Mouse (Mus musculus) gastrocnemius, postnatal 25 days (tissue): ENCODE measurements around the gene Gm10277. TPM values are rescaled to one million over a fixed set of nuclear protein-coding genes. Genes with fewer than 3 reads are reported as not detected.

Experiments
- DNase-seq: peaks from one replicate; pipeline ENCODE4 v3.0.0; 2022
- long read RNA-seq, 2 experiments: library from polyadenylated mRNA; stranded (forward); transcript quantifications; one replicate each; pipeline ENCODE4 v2.0.0; 2021
- total RNA-seq, 2 experiments: library from RNA; stranded (reverse); gene quantifications; 1 replicate in 1 of 2; 2 replicates in 1 of 2; pipeline ENCODE4 v1.2.3; 2021

Gm10277 gene
- not detected for total RNA-seq
- long read RNA-seq, experiment 1, result 0 reads
- long read RNA-seq, experiment 2, result 0 reads

DNA sequence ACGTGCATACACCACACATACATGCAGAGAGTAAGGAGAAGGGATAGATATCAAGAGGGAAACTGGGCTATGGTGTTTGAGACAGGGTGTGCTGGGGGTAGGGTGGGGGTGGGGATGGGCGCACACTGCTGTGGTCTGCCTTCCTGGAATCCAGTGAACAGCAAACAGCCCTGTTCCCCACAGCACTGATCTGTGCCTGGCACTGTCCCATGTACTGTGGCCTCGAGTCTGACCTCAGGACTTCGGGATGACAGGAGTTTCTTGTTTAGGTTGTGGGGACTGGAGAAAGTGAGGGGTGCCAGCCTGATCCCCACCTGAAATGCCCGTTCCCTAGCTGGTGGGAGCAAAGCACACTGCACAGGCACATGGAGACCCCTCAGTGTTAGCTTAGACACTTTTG, at the start of gene Gm10277:
Gene Gm10277, minus strand, starts transcription at position 41 of the 400 bp plus-strand sequence.
- no peak for DNase-seq

DNA sequence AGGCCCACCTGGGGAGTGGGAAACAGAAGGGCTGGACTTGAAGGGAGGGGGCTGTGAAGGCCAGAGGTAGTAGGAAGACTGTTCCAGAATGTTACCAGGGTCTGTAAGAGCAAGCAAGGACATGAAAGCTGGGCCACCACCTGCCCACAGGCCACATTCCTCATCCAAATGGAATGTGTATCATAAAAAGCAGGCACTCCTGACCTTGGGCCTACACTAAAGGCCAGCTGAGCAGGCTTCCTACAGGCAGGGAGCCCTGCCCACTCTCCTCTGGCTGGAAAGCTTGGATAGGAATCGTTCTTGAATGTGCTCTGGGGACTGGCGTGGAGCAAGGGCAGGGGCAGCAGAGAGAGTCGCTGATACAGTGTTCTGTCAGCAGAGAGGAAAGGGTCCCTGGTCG, 49.2 kb upstream of the Gm10277 start:
- no peak for DNase-seq

- no peak for DNase-seq
Observed at GRCm38 (mm10) chr11:77836290-77836689, 48.7 kb upstream of the Gm10277 start.

- no peak for DNase-seq
Observed at GRCm38 (mm10) chr11:77835109-77835508, 47.6 kb upstream of the Gm10277 start.

GRCm38 (mm10) chr11:77832541-77832940, 45.0 kb upstream of the Gm10277 start:
- DNase-seq, result no peak

GRCm38 (mm10) chr11:77830875-77831274, 43.3 kb upstream of the Gm10277 start:
- no peak for DNase-seq

GRCm38 (mm10) chr11:77829043-77829841, 41.7 kb upstream of the Gm10277 start:
- no peak for DNase-seq

- DNase-seq, result no peak
Observed at GRCm38 (mm10) chr11:77828163-77828562, 40.6 kb upstream of the Gm10277 start.

DNA sequence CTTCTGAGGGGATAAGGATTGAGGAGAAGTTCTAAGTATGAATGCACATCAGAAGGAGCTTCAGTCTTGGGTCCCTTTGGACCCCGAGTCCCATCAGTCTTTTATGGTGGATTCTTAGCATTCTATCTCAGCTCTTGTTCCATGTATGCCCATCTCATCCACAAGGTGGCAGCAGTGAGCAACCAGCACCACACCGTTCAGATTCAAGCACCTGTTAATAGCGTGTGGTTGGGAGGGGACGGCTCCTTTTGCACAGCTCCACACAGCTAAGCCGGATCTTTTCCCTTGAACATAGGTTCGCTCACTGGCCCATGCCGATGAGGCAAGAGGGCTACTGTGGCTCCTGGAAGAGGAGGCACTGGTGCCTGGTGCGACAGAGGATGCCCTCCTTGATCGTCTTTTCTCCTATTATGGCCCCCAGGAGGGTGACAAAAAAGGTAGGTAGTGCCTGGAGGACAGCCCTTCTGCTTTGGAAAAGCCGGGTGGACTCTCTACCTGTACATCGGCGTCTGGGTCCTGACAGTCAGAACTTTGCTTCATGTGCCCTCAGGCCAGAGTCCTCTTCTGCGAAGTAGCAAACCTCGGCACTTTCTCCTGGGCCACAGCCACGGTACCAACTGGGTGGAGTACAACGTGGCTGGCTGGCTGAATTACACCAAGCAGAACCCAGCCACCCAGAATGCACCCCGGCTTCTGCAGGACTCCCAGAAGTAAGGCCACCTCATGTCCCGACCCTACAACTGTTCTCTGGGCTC, 39.9 kb upstream of the Gm10277 start:
- no peak for DNase-seq

DNA sequence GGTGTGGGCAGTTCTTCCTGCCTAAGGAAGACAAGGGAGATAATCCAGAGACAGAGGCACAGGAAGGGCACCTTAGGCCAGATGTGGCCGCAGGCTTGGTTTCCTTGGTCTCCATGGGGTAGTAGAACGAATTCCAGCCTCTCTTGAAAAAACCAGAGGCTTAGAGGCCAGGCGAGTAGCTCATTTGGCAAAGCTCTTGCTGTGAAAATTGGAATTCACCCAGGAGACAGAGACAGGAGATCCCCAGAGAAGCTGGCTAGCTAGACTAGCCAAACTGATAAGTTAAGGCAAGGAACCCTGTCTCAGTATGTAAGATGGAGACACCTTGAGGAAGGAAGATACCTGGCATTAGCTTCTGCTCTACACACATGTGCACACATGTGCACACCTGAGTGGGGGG, 38.8 kb upstream of the Gm10277 start:
- no peak for DNase-seq

- DNase-seq, result peak; percentile 44
Observed at GRCm38 (mm10) chr11:77825853-77826252, 38.3 kb upstream of the Gm10277 start.

- DNase-seq, result no peak
Observed at GRCm38 (mm10) chr11:77822781-77823180, 35.2 kb upstream of the Gm10277 start.

- DNase-seq, result no peak
Observed at GRCm38 (mm10) chr11:77821648-77822047, 34.1 kb upstream of the Gm10277 start.

GRCm38 (mm10) chr11:77816003-77816402, 28.5 kb upstream of the Gm10277 start:
- DNase-seq, result peak; percentile 73

GRCm38 (mm10) chr11:77813969-77814368, 26.4 kb upstream of the Gm10277 start:
- peak; percentile 82 for DNase-seq

GRCm38 (mm10) chr11:77810018-77810417, 22.5 kb upstream of the Gm10277 start:
- no peak for DNase-seq

- no peak for DNase-seq
Observed at GRCm38 (mm10) chr11:77809215-77809614, 21.7 kb upstream of the Gm10277 start.

DNA sequence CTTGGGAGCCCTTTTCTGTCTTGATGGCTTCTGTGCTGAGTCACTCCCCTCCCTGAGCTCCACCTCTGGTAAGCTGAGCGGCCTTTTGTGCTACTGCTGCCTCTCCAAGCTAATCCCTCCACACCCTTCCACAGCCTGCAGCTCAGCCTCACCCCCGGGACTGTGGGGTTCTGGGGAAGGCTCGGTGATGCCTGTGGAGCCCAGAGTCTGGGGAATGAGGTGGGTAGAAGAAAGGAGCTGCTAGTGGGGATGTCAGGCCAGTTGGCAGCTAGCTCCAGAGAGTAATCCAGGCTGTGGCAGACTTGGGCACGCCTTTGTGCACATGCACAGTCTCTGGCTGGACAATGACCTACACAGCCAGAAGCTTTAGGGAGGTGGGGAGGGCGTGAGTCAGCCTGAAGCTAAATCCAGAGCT, 20.5 kb upstream of the Gm10277 start:
- DNase-seq, result peak; percentile 58

DNA sequence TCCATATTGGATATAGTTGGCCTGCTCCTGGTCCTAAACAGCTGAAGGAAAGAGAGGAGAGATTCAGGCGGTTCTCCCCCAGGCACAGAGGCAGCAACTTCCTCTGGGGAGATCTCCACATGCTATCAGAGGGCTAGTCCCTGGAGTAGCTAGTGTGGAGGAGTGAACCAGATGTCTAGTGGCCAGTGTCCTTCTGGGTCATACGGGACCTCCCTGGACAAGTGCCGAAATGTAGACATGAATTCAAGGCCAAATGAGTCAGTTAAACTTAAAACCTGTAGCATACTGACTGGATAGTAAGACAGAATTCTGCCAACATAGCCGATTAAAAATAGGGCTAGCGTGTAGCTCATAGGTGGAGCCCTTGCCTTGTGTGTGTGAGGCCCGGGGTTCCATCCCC, 19.3 kb upstream of the Gm10277 start:
- no peak for DNase-seq

GRCm38 (mm10) chr11:77806218-77806617, 18.7 kb upstream of the Gm10277 start:
- peak; percentile 56 for DNase-seq

DNA sequence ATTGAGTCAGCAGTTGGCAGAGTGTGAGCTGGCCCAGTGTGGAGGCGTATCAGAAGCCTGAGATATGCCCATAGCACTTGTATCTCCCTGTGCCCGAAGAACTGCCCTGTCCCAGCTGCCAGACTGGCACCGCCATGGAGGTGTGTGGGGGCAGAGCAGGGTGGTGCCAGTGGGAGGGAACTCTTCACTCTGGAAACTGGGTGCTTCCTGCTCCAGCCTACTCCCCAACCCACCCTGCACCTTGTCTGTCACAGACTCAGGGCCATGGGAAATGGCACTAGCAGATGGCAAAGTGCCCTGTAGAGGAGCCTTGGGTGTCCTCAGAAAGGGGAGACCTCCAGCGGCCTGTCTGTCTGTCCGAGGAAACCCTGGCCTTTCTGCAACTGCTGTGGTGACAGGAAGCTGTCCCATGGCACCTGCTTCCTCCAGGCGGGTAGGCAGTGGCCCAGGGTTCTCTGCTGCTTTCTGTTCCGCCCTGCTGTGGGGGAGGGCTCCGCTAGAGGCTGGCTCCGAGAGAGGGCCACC, 14.9 kb upstream of the Gm10277 start:
- DNase-seq, result peak; percentile 84

- peak; percentile 93 for DNase-seq
Observed at GRCm38 (mm10) chr11:77800869-77801701, 13.5 kb upstream of the Gm10277 start.
